Mouse (Mus musculus): ENCODE results near the gene Cstad.

Cstad gene

DNA sequence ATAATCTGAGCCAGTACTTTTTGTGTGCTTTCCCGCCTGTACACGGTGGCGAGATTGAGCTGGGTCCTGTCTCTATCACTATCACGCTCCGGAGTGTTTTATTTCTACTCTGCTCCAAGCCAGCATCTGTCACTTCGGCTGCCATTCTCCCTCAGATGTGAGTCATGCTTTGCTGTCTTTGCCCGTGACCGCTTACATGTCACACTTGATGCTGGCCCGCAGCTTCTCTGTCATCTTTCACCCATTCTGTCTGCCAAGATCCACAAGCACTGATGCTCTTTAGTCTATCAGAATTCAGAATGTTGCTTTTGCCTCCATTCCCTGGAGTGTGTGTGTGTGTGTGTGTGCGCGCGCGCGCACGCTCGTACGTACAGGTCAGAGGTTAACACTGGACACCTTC lies 33.5 kb downstream of the Cstad start:
- no peak for DNase-seq (ENCODE audit: low read depth, low spot score)

DNA sequence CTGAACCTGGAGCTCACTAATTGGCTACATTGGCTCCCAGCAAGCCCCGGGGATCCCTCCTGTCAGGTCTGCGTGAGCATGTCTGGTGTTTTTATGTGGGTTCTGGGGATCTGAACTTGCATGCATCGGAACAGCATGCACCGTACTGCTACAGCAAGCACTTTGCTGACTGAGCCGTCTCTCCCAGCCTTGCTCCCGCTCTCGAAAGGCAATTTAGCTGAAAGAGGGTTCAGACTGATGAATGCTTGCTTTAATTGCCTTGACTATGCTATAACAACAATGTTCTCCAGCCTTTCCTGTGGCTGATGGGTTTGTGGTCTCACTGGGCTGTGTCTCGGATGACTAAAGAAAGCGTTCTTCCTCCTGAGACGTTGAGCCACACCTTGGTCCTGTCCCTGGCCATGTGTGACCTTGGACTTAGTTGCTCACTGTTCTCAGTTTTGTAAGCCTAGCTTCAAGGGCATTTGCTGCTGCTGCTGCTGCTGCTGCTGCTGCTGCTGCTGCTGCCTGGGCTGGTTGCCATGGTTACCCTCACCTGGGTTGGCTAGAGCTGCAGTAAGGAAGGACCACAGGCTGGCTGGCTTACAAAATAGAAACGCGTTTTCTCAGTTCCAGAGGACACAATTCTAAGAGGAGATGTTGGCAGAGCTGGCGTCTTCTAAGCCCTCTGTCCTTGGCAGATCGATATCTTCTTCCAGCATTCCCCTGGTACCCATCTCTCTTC lies 34.4 kb downstream of the Cstad start:
- no peak for DNase-seq (ENCODE audit: low read depth, low spot score)

DNA sequence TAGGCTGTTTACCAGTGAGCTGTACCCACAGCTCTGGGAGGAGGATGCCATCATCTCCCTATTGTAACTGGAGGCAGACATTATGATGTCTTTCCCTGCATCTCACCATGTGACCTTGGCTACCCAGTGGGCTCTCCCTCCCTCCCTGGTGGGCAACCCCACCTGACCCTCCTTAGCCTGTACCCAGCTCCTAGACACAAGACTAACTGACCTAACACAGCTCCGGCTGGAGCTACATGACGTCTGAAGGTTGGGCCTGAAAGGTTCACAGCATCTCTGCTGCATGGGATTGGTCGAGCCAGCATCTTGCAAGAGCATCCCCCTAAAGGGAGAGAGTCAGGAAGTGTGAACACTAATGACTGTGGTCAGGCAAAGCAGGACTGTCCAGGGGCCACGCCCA lies 35.0 kb downstream of the Cstad start:
- no peak for DNase-seq (ENCODE audit: low read depth, low spot score)

DNA sequence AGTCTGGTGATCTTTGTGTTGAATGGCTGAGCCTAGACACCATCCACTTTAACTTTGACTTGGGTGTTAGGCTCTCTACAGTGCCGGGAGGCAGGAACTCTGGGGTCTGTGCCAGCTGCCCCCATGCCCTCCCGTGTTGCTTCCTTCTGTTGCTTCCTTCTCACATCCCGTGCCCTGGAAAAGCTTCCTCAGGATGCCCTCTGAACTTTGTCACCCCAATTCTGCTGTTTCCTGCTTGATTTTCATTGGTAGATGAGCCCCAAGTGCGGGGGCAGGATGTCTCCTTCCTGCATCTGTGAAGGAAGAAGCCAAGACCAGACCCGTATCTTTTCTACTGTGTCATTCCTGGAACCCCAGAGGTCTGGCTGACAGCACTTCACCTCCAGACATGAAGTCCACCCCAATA lies 41.4 kb downstream of the Cstad start:
- DNase-seq (ENCODE audit: low read depth, low spot score): no peak

DNA sequence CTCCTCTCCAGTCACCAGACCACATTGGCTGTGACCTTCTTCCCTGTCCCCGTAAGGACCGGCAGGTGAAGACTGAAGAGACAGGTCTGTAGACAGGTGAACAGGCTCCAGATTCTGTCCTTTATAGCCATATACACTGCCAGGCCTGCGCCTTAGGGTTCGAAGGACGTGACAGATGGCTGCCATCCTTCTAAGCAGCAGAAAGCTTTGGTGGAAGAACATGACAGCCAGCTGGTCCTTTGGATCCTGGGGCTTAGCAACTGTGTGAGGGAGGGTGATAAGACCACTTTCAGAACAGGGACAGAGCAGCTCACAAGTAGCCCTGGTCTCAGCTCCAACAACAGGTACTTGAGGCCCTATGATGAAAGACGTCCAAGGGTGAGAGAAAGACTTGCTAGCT lies 43.2 kb downstream of the Cstad start:
- no peak for DNase-seq (ENCODE audit: low read depth, low spot score)

DNA sequence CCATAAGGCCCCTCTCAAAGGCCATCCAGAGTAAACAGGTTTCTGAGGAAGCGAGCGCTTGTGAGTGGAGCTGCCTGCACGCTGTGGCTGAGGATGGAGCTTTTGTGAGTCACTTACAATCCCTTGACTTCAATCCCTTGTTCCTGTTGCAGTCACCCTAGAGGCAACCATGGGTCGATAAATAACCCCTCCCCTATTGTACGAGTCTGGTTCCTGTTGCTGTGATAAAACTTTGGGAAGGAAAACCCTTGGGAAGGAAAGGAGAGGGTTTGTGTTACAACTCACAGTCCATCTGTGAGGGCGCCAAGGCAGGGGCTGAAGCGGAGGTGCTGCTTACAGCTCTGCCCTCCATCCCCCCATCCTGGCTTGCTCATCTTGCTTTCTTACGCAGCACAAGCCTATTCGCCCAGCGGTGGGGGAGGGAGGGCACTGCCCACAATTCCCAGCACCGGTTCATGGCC lies 45.2 kb downstream of the Cstad start:
- DNase-seq (ENCODE audit: low read depth, low spot score): no peak

DNA sequence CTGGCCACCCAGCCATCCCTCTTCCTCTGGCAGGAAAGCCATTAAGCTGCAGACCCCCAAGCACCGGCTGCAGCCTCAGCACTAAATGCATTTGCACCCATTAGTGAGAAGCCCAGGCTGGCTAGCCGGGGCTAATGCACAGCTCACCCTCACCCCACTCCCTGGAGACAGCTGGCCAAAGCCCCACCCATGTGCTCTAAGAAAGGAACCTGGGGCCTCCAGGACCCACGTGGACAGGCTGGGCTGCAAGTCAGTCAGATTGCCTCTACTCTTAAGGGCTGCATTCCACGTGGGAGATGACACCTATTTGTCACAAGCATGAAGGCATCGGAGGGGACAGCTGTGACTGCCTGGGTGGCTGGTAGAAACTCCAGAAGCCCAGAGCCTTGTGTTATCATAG lies 48.0 kb downstream of the Cstad start:
- DNase-seq (ENCODE audit: low read depth, low spot score): no peak

DNA sequence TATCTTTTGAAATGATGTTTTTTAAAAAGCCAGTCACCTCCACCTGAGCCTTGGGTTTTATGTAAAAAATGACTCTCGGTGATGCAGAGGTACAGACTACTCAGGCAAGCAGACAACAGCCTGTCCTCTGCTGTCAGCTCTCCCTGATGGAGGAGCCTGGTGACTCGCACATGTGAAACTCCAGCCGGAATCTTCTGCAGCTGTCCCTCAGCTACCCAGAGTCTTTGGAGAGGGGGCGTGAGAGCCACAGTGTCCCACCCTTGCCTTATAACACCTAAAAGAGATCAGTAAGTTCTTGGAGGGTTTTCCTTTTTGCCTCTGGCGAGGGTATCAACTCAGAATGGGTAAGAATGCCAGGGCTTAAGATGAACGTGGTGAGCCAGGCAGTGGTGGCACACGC lies 48.6 kb downstream of the Cstad start:
- DNase-seq (ENCODE audit: low read depth, low spot score): no peak

DNA sequence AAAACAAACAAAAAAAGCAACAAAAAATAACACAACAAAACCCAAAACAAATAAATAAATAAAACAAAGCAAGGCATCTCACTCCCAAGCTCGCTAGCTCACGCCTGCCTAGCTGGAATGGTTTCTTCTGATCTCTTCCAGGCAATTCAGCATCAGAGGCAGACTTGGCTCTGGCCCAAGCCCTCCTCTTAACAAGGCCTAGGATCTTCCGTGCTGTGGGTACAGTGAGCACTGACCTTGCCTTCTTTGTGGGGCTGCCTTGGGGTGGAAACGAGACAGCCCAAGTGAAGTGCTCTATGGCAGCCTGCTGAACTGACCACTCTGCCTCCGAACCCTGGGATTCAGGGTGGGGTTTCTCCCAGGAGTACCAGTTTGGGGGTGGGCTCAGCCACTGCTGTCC lies 52.0 kb downstream of the Cstad start:
- no peak for DNase-seq (ENCODE audit: low read depth, low spot score)

DNA sequence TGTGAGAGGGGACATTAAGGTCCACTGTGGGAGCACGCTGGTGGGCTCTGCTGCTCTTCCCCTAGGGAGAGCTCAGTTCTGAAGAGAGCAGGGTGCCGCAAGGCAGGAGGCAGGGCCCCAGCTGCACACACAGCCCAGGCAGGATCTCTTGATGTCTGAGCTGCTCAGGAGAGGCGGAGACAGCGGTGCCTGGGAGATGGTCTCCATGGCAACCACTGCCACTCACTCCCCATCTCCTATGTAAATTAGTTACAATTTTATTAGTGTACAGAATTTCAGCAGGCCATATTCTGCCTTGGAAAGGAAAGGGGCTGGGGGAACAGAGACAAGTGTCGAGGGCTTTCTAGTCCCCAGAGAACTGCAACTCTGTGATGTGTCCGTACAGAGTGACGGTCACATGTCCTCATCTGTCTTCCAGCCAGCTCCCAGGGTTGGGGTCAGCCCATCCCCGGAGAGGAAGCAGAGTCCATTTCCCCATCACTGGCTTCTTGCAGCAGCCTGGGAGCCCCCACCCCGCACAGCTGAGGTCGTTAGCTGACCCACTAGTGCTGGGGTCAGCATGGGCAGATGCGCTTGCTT lies 52.6 kb downstream of the Cstad start:
- DNase-seq (ENCODE audit: low read depth, low spot score): no peak

DNA sequence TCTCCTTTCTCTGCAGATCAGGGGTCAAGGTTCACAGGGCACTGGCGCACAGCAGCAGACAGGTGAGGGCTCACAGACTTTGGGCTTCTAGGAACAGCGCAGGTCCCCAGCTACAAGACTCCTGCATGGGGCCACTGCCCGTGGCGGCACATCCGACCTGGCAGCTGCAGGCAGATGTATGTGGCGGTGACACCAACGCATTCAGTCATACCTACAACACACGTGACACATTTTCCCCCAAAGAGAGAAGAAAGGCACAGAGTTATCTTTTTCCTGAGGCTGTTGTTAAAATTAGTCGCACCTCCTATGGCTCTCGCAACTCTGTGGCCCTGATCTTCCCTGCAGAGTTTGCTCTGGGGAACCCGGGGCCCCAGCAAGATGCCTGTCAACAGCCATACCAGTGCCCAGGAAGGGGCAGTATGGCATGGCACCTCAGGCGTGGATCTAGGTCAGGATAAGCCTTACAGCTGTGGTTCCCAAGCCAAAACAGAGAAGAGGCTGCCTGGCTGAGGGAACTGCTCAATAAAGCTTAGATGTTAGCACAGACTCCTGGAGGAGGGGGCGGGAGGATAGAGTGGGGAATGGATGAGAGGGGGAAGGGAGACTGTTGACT lies 53.1 kb downstream of the Cstad start:
- DNase-seq (ENCODE audit: low read depth, low spot score): no peak

DNA sequence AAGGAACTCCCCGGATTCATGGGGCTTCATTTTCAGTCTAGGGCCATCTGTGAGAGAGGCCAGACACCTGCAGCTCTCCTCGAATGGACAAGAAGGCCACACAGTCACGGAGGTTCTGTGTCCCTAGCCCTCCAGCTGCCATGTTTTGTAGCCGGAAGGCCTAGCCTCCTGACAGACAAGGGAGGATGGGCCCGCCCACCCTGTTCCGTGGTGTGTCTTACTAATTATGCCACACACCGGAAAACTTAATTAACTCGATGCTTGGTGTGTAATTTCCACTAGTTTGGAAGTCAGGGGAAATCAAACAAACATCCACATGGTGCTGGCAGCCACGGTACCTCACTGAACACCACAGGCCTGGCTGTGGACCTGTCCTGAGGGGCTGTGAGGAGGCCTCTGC lies 55.4 kb downstream of the Cstad start:
- no peak for DNase-seq (ENCODE audit: low read depth, low spot score)

DNA sequence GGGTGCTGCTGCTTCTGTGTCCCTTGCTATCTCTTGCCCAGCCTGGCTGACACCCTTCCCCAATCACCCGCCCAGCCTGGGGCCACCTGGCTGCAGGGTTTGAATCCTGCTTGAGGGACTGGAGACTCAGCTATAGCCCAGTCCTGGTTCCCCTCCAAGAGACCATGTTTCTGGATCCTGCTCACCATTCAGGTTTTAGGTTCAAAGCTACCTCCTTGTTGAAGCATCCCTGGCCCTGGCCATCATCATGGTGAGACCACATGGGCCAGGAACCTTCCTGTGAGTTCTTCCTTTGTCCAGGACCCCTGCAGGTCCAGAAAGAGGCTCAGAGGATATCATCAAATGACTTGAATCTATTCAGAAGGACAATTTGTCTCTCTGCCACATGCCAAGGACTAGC lies 57.0 kb downstream of the Cstad start:
- no peak for DNase-seq (ENCODE audit: low read depth, low spot score)

DNA sequence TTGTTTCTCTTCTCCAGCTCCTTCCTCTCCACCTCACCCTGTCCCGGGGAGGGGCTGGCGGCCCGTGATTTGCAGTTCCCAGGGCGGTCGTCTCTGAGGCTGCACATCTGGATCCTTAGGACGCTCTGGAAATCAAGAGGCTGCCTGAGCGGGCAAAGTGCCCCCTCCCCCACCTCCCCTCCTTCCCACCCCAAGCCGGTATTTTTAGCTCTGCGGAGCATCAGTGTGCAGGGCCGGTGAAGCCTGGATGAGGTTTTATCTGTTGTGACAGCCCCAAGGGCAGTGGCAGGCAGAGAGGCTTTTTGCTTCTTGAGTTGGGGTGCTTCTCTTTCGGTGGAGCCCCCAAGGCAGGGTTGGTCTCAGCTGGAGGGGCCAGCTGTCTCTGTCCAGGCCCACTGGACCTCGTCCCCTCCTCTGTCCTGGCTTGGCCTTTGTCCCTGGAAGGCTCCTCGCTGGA lies 57.8 kb downstream of the Cstad start:
- no peak for DNase-seq (ENCODE audit: low read depth, low spot score)

DNA sequence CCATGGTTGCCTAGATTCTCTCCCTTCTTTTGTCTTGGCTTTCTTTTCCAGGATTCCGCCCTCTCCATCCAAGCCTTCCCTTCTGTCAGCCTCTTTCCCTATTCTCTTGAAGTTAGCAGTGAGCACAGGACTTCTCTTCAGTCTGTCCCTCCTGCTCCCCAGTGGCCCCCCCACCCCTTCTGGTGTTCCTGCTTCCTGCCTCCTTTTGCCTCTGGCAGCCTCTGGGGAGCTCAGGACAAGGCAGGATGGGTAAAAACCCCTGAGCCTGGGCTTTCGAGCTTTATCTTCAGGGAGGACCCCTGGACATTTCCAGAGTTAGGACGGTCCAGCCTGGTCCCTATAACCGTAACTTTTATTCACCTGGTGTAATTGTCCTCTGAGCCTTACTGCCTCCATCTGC lies 58.2 kb downstream of the Cstad start:
- DNase-seq (ENCODE audit: low read depth, low spot score): no peak

DNA sequence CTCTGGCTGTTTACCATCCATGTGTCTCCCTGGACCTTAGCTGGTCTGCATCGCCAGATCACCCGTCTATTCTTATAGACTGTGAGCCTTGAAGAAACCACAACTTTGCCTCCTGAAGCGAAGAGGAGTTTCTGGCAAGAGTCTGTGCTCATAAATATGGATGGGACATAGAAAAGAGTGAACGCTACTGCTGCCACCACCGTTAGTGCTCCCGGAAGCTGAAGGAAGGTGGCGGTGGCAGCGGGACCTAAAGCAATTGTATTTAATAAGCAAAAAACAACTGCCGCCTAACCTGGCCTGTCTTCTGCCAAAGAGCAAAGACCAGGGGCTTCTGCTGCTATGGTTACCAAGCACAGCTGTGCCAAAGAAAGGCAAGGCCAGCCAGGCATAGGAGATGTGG lies 59.3 kb downstream of the Cstad start:
- no peak for DNase-seq (ENCODE audit: low read depth, low spot score)

DNA sequence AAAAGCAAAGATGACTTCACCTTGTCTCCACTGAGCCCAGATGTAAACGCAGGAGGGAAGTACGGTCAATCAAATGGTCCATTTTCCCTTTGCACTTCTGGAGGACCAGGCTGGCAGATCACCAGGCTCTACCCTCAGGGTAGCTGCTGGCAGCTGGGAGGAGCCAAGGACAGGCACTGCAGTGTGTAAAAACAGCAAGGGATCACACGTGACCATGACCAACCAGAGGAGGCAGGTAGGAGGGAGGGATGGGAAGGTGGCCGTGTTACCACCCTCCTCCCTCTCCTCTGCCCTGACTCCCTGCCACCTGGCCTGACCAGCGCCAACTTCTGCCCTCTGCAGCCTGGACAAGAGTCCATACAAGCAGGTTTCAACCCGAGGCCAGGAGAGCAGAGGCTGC lies 59.7 kb downstream of the Cstad start:
- DNase-seq (ENCODE audit: low read depth, low spot score): no peak

DNA sequence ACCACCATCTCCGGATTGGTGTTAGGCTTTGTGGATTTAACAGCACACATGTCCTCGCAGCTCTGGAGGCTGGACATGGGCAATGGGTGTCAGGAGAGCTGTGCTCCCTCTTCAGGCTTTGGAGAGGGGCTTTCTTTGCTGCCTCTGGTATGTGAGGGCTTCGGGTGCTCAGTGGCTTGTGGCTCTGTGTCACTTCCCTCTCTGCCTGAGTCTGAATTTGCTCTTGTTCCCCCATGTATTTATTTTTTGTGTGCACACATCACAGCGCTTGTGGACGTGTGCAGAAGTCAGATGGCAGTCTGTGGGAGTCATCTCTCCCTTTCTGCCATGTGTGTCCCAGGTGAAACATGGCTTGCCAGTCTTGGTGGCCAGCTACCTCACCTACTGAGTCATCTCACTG lies 60.9 kb downstream of the Cstad start:
- DNase-seq (ENCODE audit: low read depth, low spot score): no peak

DNA sequence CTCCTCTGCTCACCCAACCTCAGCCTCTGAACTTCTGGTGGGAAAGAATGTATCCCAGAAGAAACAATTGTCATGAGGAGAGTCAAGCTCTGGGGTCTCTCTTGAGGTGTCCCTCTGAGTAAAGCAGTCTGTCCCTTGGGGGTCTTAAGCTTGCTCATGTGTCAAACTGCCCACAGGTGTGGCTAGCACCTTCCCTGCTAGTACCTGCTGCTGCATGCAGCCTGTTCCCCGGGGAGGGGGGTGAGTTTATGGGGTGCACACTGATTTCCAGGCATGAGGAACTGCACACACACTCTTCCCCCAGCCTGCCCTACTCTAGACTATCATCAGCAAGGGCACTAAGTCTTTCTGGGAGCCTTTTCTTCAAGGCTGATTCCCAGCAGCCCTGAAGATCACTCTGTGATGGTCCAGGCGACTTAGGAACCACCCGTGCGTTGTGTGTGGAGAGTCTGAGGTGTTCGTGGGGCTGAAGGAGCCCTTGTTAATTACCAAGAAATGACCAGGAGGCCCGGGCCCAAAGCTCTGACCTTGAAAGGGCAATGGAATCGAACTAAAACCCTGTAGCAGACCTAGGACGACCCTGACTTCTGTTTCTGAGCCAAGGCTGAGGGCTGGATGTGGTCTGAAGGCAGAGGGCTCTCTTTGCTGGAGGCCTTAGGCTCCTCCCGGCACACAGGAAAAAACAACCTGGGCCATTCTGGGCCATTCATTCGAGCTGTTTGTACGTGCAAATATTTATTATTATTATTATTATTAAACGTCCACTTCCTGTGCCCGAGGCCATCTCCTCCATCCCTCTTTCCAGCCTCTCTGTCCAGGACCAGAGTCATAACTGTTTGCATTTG lies 62.1 kb downstream of the Cstad start:
- no peak for DNase-seq (ENCODE audit: low read depth, low spot score)

DNA sequence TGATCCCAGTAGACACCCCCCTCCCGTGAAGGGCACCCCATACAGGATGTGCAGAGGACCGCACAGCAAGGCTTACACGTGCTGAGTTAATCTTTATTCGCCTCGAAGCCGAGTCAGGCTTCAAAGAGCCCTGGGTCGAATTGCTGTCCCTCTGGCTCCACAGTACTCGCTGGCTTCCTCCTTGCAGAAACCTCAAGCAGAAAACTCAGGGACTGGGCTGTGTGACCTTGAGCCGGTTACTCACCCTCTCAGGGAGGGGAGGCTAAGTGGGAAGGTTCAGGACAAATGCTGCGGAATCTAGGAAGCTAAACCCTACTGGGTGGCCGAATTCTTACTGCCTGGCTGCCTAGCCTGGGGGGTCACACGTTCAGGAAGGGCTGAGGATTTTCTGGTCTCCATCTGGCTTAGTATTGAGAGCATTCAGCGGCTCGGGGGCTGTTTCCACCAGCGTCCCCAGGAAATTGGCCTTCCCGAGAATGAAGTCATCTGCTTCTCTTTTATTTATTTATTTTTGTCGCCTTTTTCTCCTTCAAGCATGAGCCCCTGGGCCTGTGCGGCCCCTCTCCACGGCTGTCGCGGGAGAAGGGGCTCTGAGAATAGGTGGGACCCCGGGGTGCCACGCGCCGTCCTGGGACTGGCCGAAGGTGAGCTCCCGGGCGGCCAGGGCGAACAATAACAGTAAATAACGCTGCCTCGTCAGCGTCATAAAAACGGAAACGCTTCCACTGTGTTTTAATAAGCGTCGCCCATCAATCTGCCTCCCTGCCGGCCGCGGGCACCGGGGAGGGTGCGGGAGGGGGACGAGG lies 63.0 kb downstream of the Cstad start:
- DNase-seq (ENCODE audit: low read depth, low spot score): no peak

DNA sequence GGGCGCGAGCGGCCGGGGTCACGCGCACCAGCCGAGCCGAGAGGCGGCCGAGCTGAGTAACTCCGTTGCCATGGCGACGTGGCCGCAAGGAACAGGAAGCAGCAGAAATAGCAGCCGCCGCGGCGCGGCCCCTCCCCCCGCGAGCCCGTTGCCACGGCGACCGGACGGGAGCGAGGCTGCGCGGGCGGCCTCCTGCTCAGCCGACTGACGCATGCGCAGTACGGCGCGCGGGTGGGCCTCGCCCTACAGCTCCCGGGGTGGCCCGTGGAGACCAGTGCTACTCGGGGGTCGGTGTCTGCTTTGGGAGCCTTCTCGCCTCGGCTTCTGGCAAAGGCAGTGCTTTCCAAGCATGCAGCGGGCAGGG lies 63.6 kb downstream of the Cstad start:
- peak; percentile 79 for DNase-seq (ENCODE audit: low read depth, low spot score)

All from c-Kit-negative CD71-positive TER-119-positive erythroid progenitor cells, embryonic 14.5 days (primary cell).